Mouse (Mus musculus) intestine, embryonic 16.5 days (tissue): Measurements from ENCODE around the gene Tmc5. TPM values are rescaled to one million over a fixed set of nuclear protein-coding genes. Genes with fewer than 3 reads are reported as not detected.

ENCODE experiments used
- ATAC-seq: fragments of 200-750 bp; cut with Nextera tagmentation; 2 replicates; pipeline ENCODE4 v1.8.0; 2017; ENCODE audit warnings: moderate TSS enrichment, moderate library complexity
- H3K27ac ChIP-seq: fragments of 300-500 bp; sonication (generic); 2 replicates; pipeline ENCODE4 v1.5.1; 2014; ENCODE audit warnings: mild to moderate bottlenecking, low read length
- H3K27me3 ChIP-seq: fragments of 300-500 bp; sonication (generic); replicated peaks from 2 replicates; pipeline ENCODE4 v1.6.1; 2014; ENCODE audit warnings: low read length, control low read depth, mixed read lengths; ENCODE audit not compliant: control insufficient read depth, insufficient read depth
- H3K36me3 ChIP-seq: fragments of 300-500 bp; sonication (generic); 2 replicates; pipeline ENCODE4 v1.6.1; 2014; ENCODE audit warnings: low read length, control low read depth; ENCODE audit not compliant: control insufficient read depth, insufficient read depth
- H3K4me1 ChIP-seq: fragments of 300-500 bp; sonication (generic); 2 replicates; pipeline ENCODE4 v1.6.1; 2014; ENCODE audit warnings: low read length, control low read depth, mixed read lengths; ENCODE audit not compliant: control insufficient read depth, insufficient read depth
- H3K4me2 ChIP-seq: fragments of 300-500 bp; sonication (generic); 2 replicates; pipeline ENCODE4 v1.6.1; 2014; ENCODE audit warnings: low read depth, low read length, control low read depth
- H3K4me3 ChIP-seq: fragments of 300-500 bp; sonication (generic); 2 replicates; pipeline ENCODE4 v1.5.1; 2014; ENCODE audit warnings: mild to moderate bottlenecking, low read length
- H3K9ac ChIP-seq: fragments of 300-500 bp; sonication (generic); 2 replicates; pipeline ENCODE4 v1.6.1; 2014; ENCODE audit warnings: low read depth, low read length
- H3K9me3 ChIP-seq: fragments of 300-500 bp; sonication (generic); 2 replicates; pipeline ENCODE4 v1.6.1; 2016; ENCODE audit warnings: low read length, control low read depth; ENCODE audit not compliant: control insufficient read depth
- WGBS: fragments of 180-500 bp; shearing (Covaris S2); extraction: QIAGEN DNeasy Blood & Tissue Kit; methylation state at CpG from one replicate; pipeline ENCODE4 v1.1.7; 2014; 5-methylcytosine and 5-hydroxymethylcytosine counted together
- polyA plus RNA-seq: library from polyadenylated mRNA; unstranded; fragments of >200 nt; fragmentation: Nextera tagmentation; extraction: Ambion mirVana; gene quantifications from 2 replicates; pipeline ENCODE4 v1.2.1, GENCODE M21; 2015

Tmc5 gene
- 17.1 and 22.7 TPM in 2 replicates for polyA plus RNA-seq

- no peak for ATAC-seq
Measured at GRCm38 (mm10) chr7:118597201-118597600, at the start of gene Tmc5. Tmc5 (plus strand) TSS chr7:118597297.

GRCm38 (mm10) chr7:118547451-118547850 is 49.6 kb upstream of the Tmc5 start:
- H3K27ac ChIP-seq = no peak overlapping the region
- H3K9me3 ChIP-seq = no peaks in the 10 kb centered on the region
- H3K4me3 ChIP-seq = no peak overlapping the region
- no peaks in the 10 kb centered on the region for H3K4me1 ChIP-seq
- H3K36me3 ChIP-seq = no peaks in the 10 kb centered on the region
- WGBS = 83% methylated on average over 10 of the region's 10 CpGs
- no peak overlapping the region for H3K4me2 ChIP-seq
- no peak overlapping the region for H3K9ac ChIP-seq
- ATAC-seq = no peak
- no peaks in the 10 kb centered on the region for H3K27me3 ChIP-seq

More at GRCm38 (mm10) chr7:118597201-118597600, at the start of gene Tmc5:
- H3K27me3 ChIP-seq = peaks cover 3% of the 10 kb centered on the region; the same call in 1 of the 2 replicates
- H3K4me3 ChIP-seq = peak within 1 kb of the TSS; percentile 32
- H3K9me3 ChIP-seq = no peaks in the 10 kb centered on the region
- H3K4me2 ChIP-seq = peak within 1 kb of the TSS; percentile 57
- H3K36me3 ChIP-seq = no peaks in the 10 kb centered on the region
- H3K4me1 ChIP-seq = peaks cover 15% of the 10 kb centered on the region
- 4% methylated on average over 23 of the region's 23 CpGs for WGBS
- H3K27ac ChIP-seq = no peak within 1 kb of the TSS
- peak within 1 kb of the TSS; percentile 61 for H3K9ac ChIP-seq

GRCm38 (mm10) chr7:118553881-118554280 is 43.2 kb upstream of the Tmc5 start:
- Histone ChIP-seq H3K4me2 (no peak overlapping the region), H3K36me3 (no peaks in the 10 kb centered on the region), H3K27ac (no peak overlapping the region), H3K4me1 (no peaks in the 10 kb centered on the region), H3K27me3 (no peaks in the 10 kb centered on the region), H3K9me3 (no peaks in the 10 kb centered on the region), H3K4me3 (no peak overlapping the region), H3K9ac (no peak overlapping the region)
- no peak for ATAC-seq
- 69% methylated on average over 4 of the region's 4 CpGs for WGBS

- Histone ChIP-seq H3K36me3 (no peaks in the 10 kb centered on the region), H3K9ac (no peak overlapping the region), H3K27me3 (no peaks in the 10 kb centered on the region), H3K9me3 (no peaks in the 10 kb centered on the region), H3K4me1 (no peaks in the 10 kb centered on the region), H3K27ac (no peak overlapping the region), H3K4me2 (no peak overlapping the region), H3K4me3 (no peak overlapping the region)
- 89% methylated on average over 2 of the region's 2 CpGs for WGBS
- no peak for ATAC-seq
Measured at GRCm38 (mm10) chr7:118554290-118554689, 42.8 kb upstream of the Tmc5 start.

- Histone ChIP-seq H3K9me3 (no peaks in the 10 kb centered on the region), H3K27ac (peak overlapping the region; percentile 51; the same call in 1 of the 2 replicates), H3K27me3 (no peaks in the 10 kb centered on the region), H3K4me3 (no peak overlapping the region), H3K4me1 (peaks cover 8% of the 10 kb centered on the region), H3K36me3 (no peaks in the 10 kb centered on the region), H3K4me2 (peak overlapping the region; percentile 12; the same call in 1 of the 2 replicates), H3K9ac (no peak overlapping the region)
- ATAC-seq = peak; percentile 89
- 63% methylated on average over 6 of the region's 6 CpGs for WGBS
Measured at GRCm38 (mm10) chr7:118569121-118569543, 28.0 kb upstream of the Tmc5 start.

GRCm38 (mm10) chr7:118571350-118571749 is 25.7 kb upstream of the Tmc5 start:
- Histone ChIP-seq H3K27ac (no peak overlapping the region), H3K9ac (no peak overlapping the region), H3K4me3 (no peak overlapping the region), H3K4me1 (peaks cover 13% of the 10 kb centered on the region), H3K4me2 (no peak overlapping the region), H3K27me3 (no peaks in the 10 kb centered on the region), H3K9me3 (no peaks in the 10 kb centered on the region), H3K36me3 (no peaks in the 10 kb centered on the region)
- WGBS = 60% methylated on average over 5 of the region's 5 CpGs
- no peak for ATAC-seq

- H3K27ac ChIP-seq = no peak overlapping the region
- H3K9ac ChIP-seq = no peak overlapping the region
- H3K4me2 ChIP-seq = no peak overlapping the region
- no peaks in the 10 kb centered on the region for H3K27me3 ChIP-seq
- no peak overlapping the region for H3K4me3 ChIP-seq
- ATAC-seq = peak; percentile 75
- H3K4me1 ChIP-seq = peaks cover 13% of the 10 kb centered on the region
- H3K36me3 ChIP-seq = no peaks in the 10 kb centered on the region
- WGBS = 55% methylated on average over 5 of the region's 5 CpGs
- H3K9me3 ChIP-seq = no peaks in the 10 kb centered on the region
Measured at GRCm38 (mm10) chr7:118572039-118572438, 25.1 kb upstream of the Tmc5 start.

GRCm38 (mm10) chr7:118578269-118578668 is 18.8 kb upstream of the Tmc5 start:
- H3K9me3 ChIP-seq = no peaks in the 10 kb centered on the region
- WGBS = 81% methylated on average over 3 of the region's 3 CpGs

GRCm38 (mm10) chr7:118579938-118580337 is 17.2 kb upstream of the Tmc5 start:
- ATAC-seq = no peak
- H3K4me2 ChIP-seq = no peak overlapping the region
- 50% methylated on average over 2 of the region's 2 CpGs for WGBS

More at GRCm38 (mm10) chr7:118578269-118578668, 18.8 kb upstream of the Tmc5 start:
- no peak overlapping the region for H3K4me3 ChIP-seq
- H3K36me3 ChIP-seq = no peaks in the 10 kb centered on the region
- no peak for ATAC-seq
- no peaks in the 10 kb centered on the region for H3K27me3 ChIP-seq
- H3K9ac ChIP-seq = no peak overlapping the region
- no peak overlapping the region for H3K4me2 ChIP-seq
- H3K27ac ChIP-seq = no peak overlapping the region
- peaks cover 4% of the 10 kb centered on the region; the same call in 1 of the 2 replicates for H3K4me1 ChIP-seq

GRCm38 (mm10) chr7:118583821-118584220 is 13.3 kb upstream of the Tmc5 start:
- peak overlapping the region; percentile 95 for H3K4me2 ChIP-seq
- peak; percentile 49 for ATAC-seq
- H3K27me3 ChIP-seq = no peaks in the 10 kb centered on the region
- H3K27ac ChIP-seq = 0 out of 2 replicates have a peak overlapping the region, but pooled peaks have one; percentile 7
- no peaks in the 10 kb centered on the region for H3K36me3 ChIP-seq
- H3K9me3 ChIP-seq = 0 out of 2 replicates have a peak, but pooled peaks cover 4% of the 10 kb centered on the region
- peak overlapping the region; percentile 83 for H3K9ac ChIP-seq
- WGBS = 17% methylated on average over 7 of the region's 7 CpGs
- H3K4me3 ChIP-seq = peak overlapping the region; percentile 75
- H3K4me1 ChIP-seq = peaks cover 9% of the 10 kb centered on the region; the same call in 1 of the 2 replicates

More at GRCm38 (mm10) chr7:118579938-118580337, 17.2 kb upstream of the Tmc5 start:
- H3K4me1 ChIP-seq = peaks cover 13% of the 10 kb centered on the region; the same call in 1 of the 2 replicates
- H3K27me3 ChIP-seq = no peaks in the 10 kb centered on the region
- no peak overlapping the region for H3K9ac ChIP-seq
- no peak overlapping the region for H3K27ac ChIP-seq
- no peaks in the 10 kb centered on the region for H3K36me3 ChIP-seq
- H3K4me3 ChIP-seq = no peak overlapping the region
- no peaks in the 10 kb centered on the region for H3K9me3 ChIP-seq
